Mouse (Mus musculus): Measurements from ENCODE around the gene Cdh15. TPM values are rescaled to one million over a fixed set of nuclear protein-coding genes. Genes with fewer than 3 reads are reported as not detected.

The Cdh15 gene
- total RNA-seq, 2 experiments from 2014 or later, result 0.63 to 0.79 TPM

- no peak for DNase-seq (ENCODE audit: low spot score in 2 of 2)
These were observed 32.5 kb downstream of the Cdh15 start for GRCm38 (mm10) chr8:122880302-122880701.

- no peak for DNase-seq (ENCODE audit: low spot score in 2 of 2)
These were observed 35.9 kb downstream of the Cdh15 start for GRCm38 (mm10) chr8:122883671-122884070.

GRCm38 (mm10) chr8:122891440-122891839, 43.7 kb downstream of the Cdh15 start:
- DNase-seq (ENCODE audit: low spot score in 2 of 2), result no peak

GRCm38 (mm10) chr8:122893451-122893850, 45.7 kb downstream of the Cdh15 start:
- DNase-seq (ENCODE audit: low spot score in 2 of 2), result no peak

- no peak for DNase-seq (ENCODE audit: low spot score in 2 of 2)
These were observed 48.6 kb downstream of the Cdh15 start for GRCm38 (mm10) chr8:122896317-122896716.

GRCm38 (mm10) chr8:122897200-122897599, 49.4 kb downstream of the Cdh15 start:
- no peak for DNase-seq (ENCODE audit: low spot score in 2 of 2)

GRCm38 (mm10) chr8:122898018-122898417, 50.3 kb downstream of the Cdh15 start:
- no peak for DNase-seq (ENCODE audit: low spot score in 2 of 2)

GRCm38 (mm10) chr8:122898473-122898872, 50.7 kb downstream of the Cdh15 start:
- no peak for DNase-seq (ENCODE audit: low spot score in 2 of 2)

- no peak for DNase-seq (ENCODE audit: low spot score in 2 of 2)
These were observed 51.3 kb downstream of the Cdh15 start for GRCm38 (mm10) chr8:122899085-122899484.

GRCm38 (mm10) chr8:122901476-122901875, 53.7 kb downstream of the Cdh15 start:
- no peak for DNase-seq (ENCODE audit: low spot score in 2 of 2)

- no peak for DNase-seq (ENCODE audit: low spot score in 2 of 2)
These were observed 54.2 kb downstream of the Cdh15 start for GRCm38 (mm10) chr8:122901892-122902515.

- DNase-seq (ENCODE audit: low spot score in 2 of 2), result no peak
These were observed 54.8 kb downstream of the Cdh15 start for GRCm38 (mm10) chr8:122902581-122902980.

- DNase-seq (ENCODE audit: low spot score in 2 of 2), result no peak
These were observed 55.2 kb downstream of the Cdh15 start for GRCm38 (mm10) chr8:122903002-122903401.

- no peak for DNase-seq (ENCODE audit: low spot score in 2 of 2)
These were observed 56.7 kb downstream of the Cdh15 start for GRCm38 (mm10) chr8:122904496-122904895.

GRCm38 (mm10) chr8:122905346-122905745, 57.6 kb downstream of the Cdh15 start:
- no peak for DNase-seq (ENCODE audit: low spot score in 2 of 2)

- peak; percentile 91 to 93 for DNase-seq (ENCODE audit: low spot score in 2 of 2)
These were observed 58.8 kb downstream of the Cdh15 start for GRCm38 (mm10) chr8:122906463-122907021.

GRCm38 (mm10) chr8:122912150-122912549, 64.4 kb downstream of the Cdh15 start:
- DNase-seq (ENCODE audit: low spot score in 2 of 2), result no peak

- DNase-seq (ENCODE audit: low spot score in 2 of 2), result no peak
These were observed 65.1 kb downstream of the Cdh15 start for GRCm38 (mm10) chr8:122912871-122913270.

GRCm38 (mm10) chr8:122916766-122917165, 69.0 kb downstream of the Cdh15 start:
- DNase-seq (ENCODE audit: low spot score in 2 of 2), result no peak
